Comparison of ENCODE assay signal across 12 mouse cellular contexts in the genomic region with DNA sequence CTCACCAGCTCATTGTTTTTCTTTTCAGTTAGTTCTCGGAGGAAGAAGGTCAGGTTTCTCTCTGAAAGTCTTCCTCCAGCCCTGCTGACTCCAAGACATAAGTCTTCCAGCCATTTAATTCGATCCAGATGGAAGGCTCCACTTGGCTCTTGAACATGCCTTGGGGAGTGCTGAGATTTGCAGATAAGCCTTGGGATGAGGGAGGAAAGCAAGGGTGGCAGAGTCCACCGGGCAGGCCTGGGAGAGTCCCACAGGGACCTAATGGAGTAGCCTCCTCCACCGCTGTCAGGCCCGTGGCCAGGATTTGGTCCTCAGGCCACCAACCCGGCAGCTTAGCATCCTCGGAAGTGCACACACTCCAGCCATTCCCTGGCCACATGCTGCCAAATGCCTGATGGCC. TPM values are rescaled to one million over a fixed set of nuclear protein-coding genes. Genes with fewer than 3 reads are reported as not detected.
DNase-seq lines count a peak whose midpoint lies in the region; ATAC-seq and TF ChIP-seq lines count a peak whose summit lies in the region.
"Had no signal": no experiment of that assay in that cellular context is flagged by ENCODE, and none has a peak within 500 bp of the region (broad histone marks: within the 10 kb centered on the region; RNA-seq: fewer than 3 reads in every experiment).

No protein-coding gene starts in this region.

- H3K4me1 ChIP-seq in stomach, embryonic 14.5 days (ENCODE audit: control insufficient read depth, insufficient read depth, low read length), result 0 out of 2 replicates have a peak, but pooled peaks cover 8% of the 10 kb centered on the region
- H3K4me1 ChIP-seq in stomach, postnatal 0 days (replicated peaks; ENCODE audit: control insufficient read depth, insufficient read depth), result no peaks in the 10 kb centered on the region
- no peaks in the 10 kb centered on the region for H3K4me1 ChIP-seq in liver, embryonic 11.5 days (replicated peaks; ENCODE audit: control insufficient read depth, insufficient read depth, low read length)

- no peak overlapping the region for H3K4me2 ChIP-seq in stomach, embryonic 14.5 days (replicated peaks; ENCODE audit: low read depth, low read length)
- no peak overlapping the region for H3K4me2 ChIP-seq in stomach, postnatal 0 days (replicated peaks; ENCODE audit: low read depth)
- no peak overlapping the region for H3K4me2 ChIP-seq in liver, embryonic 11.5 days

- no peak overlapping the region for H3K9ac ChIP-seq in stomach, embryonic 14.5 days (replicated peaks; ENCODE audit: low read depth, low read length)
- H3K9ac ChIP-seq in stomach, postnatal 0 days (ENCODE audit: low read length), result no peak overlapping the region
- no peak overlapping the region for H3K9ac ChIP-seq in liver, embryonic 11.5 days (ENCODE audit: low read depth, low read length)

- no peaks in the 10 kb centered on the region for H3K9me3 ChIP-seq in stomach, embryonic 14.5 days (ENCODE audit: control insufficient read depth, low read depth, low read length)
- H3K9me3 ChIP-seq in stomach, postnatal 0 days (ENCODE audit: control insufficient read depth, low read length), result no peaks in the 10 kb centered on the region
- no peaks in the 10 kb centered on the region for H3K9me3 ChIP-seq in liver, embryonic 11.5 days (ENCODE audit: control insufficient read depth, low read length)

- no peaks in the 10 kb centered on the region for H3K36me3 ChIP-seq in stomach, embryonic 14.5 days (ENCODE audit: control insufficient read depth, insufficient read depth, low read length)
- no peaks in the 10 kb centered on the region for H3K36me3 ChIP-seq in stomach, postnatal 0 days (ENCODE audit: control insufficient read depth, insufficient read depth, low read length)
- H3K36me3 ChIP-seq in liver, embryonic 11.5 days (ENCODE audit: control insufficient read depth, insufficient read depth, low read length), result no peaks in the 10 kb centered on the region

- peak overlapping the region; percentile 85; the same call in 1 of the 2 replicates for H3K27ac ChIP-seq in stomach, embryonic 14.5 days (ENCODE audit: low read length)
- H3K27ac ChIP-seq in stomach, postnatal 0 days (replicated peaks), result no peak overlapping the region
- no peak overlapping the region for H3K27ac ChIP-seq in liver, embryonic 11.5 days (ENCODE audit: low read depth, low read length)

- no peak for TF ChIP-seq CTCF in stomach, postnatal 0 days (IDR thresholded peaks at IDR 0.05; ENCODE audit: low read depth)

- TF ChIP-seq EP300 in stomach, postnatal 0 days (optimal IDR thresholded peaks at IDR 0.05), result no peak

- 74% methylated on average over 7 of the region's 7 CpGs for WGBS in stomach, embryonic 14.5 days
- 63% methylated on average over 7 of the region's 7 CpGs for WGBS in stomach, postnatal 0 days
- 76% methylated on average over 7 of the region's 7 CpGs for WGBS in liver, embryonic 11.5 days

- DNase-seq in heart, adult 11 months, result peak; percentile 93
- no peak for DNase-seq in heart, postnatal 4 days
- DNase-seq in stomach, postnatal 0 days (ENCODE audit: low spot score), result no peak
- peak; percentile 46 for DNase-seq in gastrocnemius, postnatal 25 days
- DNase-seq in liver, embryonic 11.5 days (ENCODE audit: low spot score), result no peak
- DNase-seq in thymus, postnatal 25 days, result no peak
- DNase-seq: kidney, adult 11 months; left cerebral cortex, postnatal 4 days; lung, postnatal 14 days; right cerebral cortex, postnatal 4 days had no signal

- H3K4me3 ChIP-seq in stomach, embryonic 14.5 days (ENCODE audit: low read depth, low read length), result no peak overlapping the region
- no peak overlapping the region for H3K4me3 ChIP-seq in stomach, postnatal 0 days (ENCODE audit: low read depth, low read length)
- H3K4me3 ChIP-seq in liver, embryonic 11.5 days (ENCODE audit: low read depth, low read length), result no peak overlapping the region

- no peak for ATAC-seq in stomach, embryonic 14.5 days (ENCODE audit: insufficient number of reproducible peaks, insufficient read depth, low FRiP score, low read depth)
- ATAC-seq in stomach, postnatal 0 days (ENCODE audit: low FRiP score, low TSS enrichment), result no peak
- no peak for ATAC-seq in liver, embryonic 11.5 days (replicated peaks; ENCODE audit: low FRiP score)
- ATAC-seq in megakaryocyte progenitor cell, adult 5-6 weeks (replicated peaks; ENCODE audit: poor library complexity), result no peak

- H3K27me3 ChIP-seq in stomach, embryonic 14.5 days (ENCODE audit: control insufficient read depth, insufficient read depth, low read length), result no peaks in the 10 kb centered on the region
- no peaks in the 10 kb centered on the region for H3K27me3 ChIP-seq in stomach, postnatal 0 days (ENCODE audit: control insufficient read depth, insufficient read depth, low read length)
- 0 out of 2 replicates have a peak, but pooled peaks cover 3% of the 10 kb centered on the region for H3K27me3 ChIP-seq in liver, embryonic 11.5 days (replicated peaks; ENCODE audit: control insufficient read depth, insufficient read depth, low read length)

RNA-seq across cellular contexts. Expression of a gene that starts 27.8 kb away (rescaled TPM):
- total RNA-seq in heart, postnatal 4 days (2021), result 10 to 100 TPM; 48.6 to 52.2 TPM
- 29.5 and 32.4 TPM in 2 replicates for polyA plus RNA-seq in stomach, embryonic 14.5 days (2014; fragmentation: Nextera tagmentation; extraction: Ambion mirVana)
- polyA plus RNA-seq in stomach, postnatal 0 days (2015; fragmentation: Nextera tagmentation; extraction: Ambion mirVana), result 11.3 and 11.9 TPM in 2 replicates
- 10 to 100 TPM; 41.5 to 45.0 TPM for total RNA-seq in gastrocnemius, postnatal 25 days (2021)
- 11.3 and 13.4 TPM in 2 replicates for polyA plus RNA-seq in liver, embryonic 11.5 days (2014; fragmentation: Nextera tagmentation; extraction: Ambion mirVana)
- 1.2 and 1.3 TPM in 2 replicates for total RNA-seq in megakaryocyte progenitor cell, adult 5-6 weeks (2015)
- total RNA-seq in megakaryocyte progenitor cell, adult 5-6 weeks (2017), result 0.41 and 0.92 TPM in 2 replicates

RNA-seq across cellular contexts. Expression of a gene that starts 45.3 kb away (rescaled TPM):
- 10 to 100 TPM; 69.8 to 72.3 TPM for total RNA-seq in heart, postnatal 4 days (2021)
- 35.5 and 42.2 TPM in 2 replicates for polyA plus RNA-seq in stomach, embryonic 14.5 days (2014; fragmentation: Nextera tagmentation; extraction: Ambion mirVana)
- polyA plus RNA-seq in stomach, postnatal 0 days (2015; fragmentation: Nextera tagmentation; extraction: Ambion mirVana), result 60.6 and 67.3 TPM in 2 replicates
- 10 to 100 TPM; 79.2 to 96.7 TPM for total RNA-seq in gastrocnemius, postnatal 25 days (2021)
- polyA plus RNA-seq in liver, embryonic 11.5 days (2014; fragmentation: Nextera tagmentation; extraction: Ambion mirVana), result 13.1 and 16.5 TPM in 2 replicates
- 36.5 and 37.1 TPM in 2 replicates for total RNA-seq in megakaryocyte progenitor cell, adult 5-6 weeks (2015)
- total RNA-seq in megakaryocyte progenitor cell, adult 5-6 weeks (2017), result 7.3 and 8.1 TPM in 2 replicates

Comparison
In these comparisons a context has a peak if more than half of its experiments do, and no peak if none do; other contexts are left out.
1. DNase-seq: peak in heart, adult 11 months (single experiment) and gastrocnemius, postnatal 25 days (single experiment); none in heart, postnatal 4 days (single experiment), stomach, postnatal 0 days (single experiment), liver, embryonic 11.5 days (single experiment) and thymus, postnatal 25 days (single experiment).
2. RNA of a gene that starts 27.8 kb away (total RNA-seq): 48.6 to 52.2 TPM in heart, postnatal 4 days and 41.5 to 45.0 TPM in gastrocnemius, postnatal 25 days; 0.41 to 1.3 TPM in megakaryocyte progenitor cell, adult 5-6 weeks; every median in the first group is over 10 times any median in the second.